Mouse (Mus musculus): ENCODE measurements around the gene Egfl8. TPM values are rescaled to one million over a fixed set of nuclear protein-coding genes. Genes with fewer than 3 reads are reported as not detected.

Gene Egfl8
- polyA plus RNA-seq, 1 experiment from 2014 or later: 3.8 TPM

DNA sequence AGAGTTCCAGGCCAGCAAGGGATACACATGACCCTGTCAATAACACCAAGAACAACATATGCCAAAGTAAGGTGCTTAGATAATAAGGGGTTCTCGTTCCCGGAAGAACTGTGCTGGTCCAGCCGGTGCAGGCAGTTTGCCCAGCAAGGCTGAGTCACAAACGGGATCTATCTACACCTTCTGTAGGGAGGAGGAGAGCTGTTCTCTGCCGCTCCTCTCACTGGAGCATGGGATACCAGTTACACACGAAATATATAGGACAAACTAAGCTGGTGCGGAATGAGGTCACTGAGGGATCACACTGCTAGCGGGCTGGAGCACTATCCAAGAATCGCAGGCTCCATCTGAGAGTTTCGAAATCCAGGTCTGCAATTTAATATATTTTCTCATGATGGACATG lies 28.2 kb upstream of the Egfl8 start:
- no peak overlapping the region for H3K4me3 ChIP-seq (ENCODE audit: low read length)
- H3K4me2 ChIP-seq (ENCODE audit: low read depth, low read length): no peak overlapping the region
- H3K4me1 ChIP-seq (replicated peaks; ENCODE audit: control insufficient read depth, insufficient read depth, low read length): peaks cover 24% of the 10 kb centered on the region
- H3K36me3 ChIP-seq (ENCODE audit: control insufficient read depth, insufficient read depth, low read length): no peaks in the 10 kb centered on the region
- no peak overlapping the region for H3K9ac ChIP-seq (ENCODE audit: low read length)
- no peaks in the 10 kb centered on the region for H3K27me3 ChIP-seq (ENCODE audit: control insufficient read depth, insufficient read depth, low read depth, low read length)
- H3K27ac ChIP-seq (ENCODE audit: low read length): no peak overlapping the region
- no peaks in the 10 kb centered on the region for H3K9me3 ChIP-seq (ENCODE audit: control insufficient read depth, low read length)
- no peak for ATAC-seq (ENCODE audit: low read depth)
- WGBS: 74% methylated on average over 10 of the region's 10 CpGs

DNA sequence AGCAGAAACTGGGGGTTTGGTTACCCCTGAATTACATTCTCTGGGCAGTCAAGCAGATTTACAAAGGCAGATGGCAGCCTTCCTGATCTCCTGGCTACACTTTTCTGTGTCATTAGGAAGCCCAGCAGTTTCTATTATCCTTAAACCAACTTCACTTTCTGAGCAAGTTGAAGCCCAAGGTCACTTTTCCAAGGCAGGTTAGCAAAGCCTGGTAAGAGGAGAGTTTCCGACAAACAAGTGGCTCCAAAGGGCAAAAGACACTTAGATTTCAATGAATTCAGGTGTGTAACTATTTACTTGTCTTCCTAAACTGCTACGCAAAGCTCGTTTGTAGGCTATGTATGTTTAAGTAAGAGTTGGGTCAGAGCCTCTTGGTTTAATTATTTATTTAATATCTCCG lies 27.6 kb upstream of the Egfl8 start:
- 84% methylated on average over 4 of the region's 4 CpGs for WGBS

DNA sequence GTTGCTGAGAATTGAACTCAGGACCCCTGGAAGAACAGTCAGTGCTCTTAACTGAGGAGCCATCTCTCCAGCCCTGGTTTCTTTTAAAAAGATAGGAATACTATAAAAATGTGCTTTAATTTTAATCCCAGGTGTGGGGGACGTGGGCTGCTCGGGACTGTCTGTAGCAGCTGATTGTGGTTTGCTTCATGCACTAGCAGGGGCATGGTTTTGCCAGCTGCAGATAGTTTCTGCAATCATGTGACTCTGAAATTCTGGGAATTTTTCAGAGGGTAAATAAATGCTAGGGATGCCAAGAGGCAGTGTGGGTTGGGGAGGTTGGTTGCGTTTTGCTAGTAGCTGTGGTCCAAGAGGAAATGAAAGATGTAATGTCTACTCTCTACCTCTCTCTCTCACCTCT lies 26.2 kb upstream of the Egfl8 start:
- Histone ChIP-seq H3K27me3 (ENCODE audit: control insufficient read depth, insufficient read depth, low read depth, low read length) (no peaks in the 10 kb centered on the region; the same call in 1 of the 2 replicates), H3K9me3 (ENCODE audit: control insufficient read depth, low read length) (no peaks in the 10 kb centered on the region), H3K4me2 (ENCODE audit: low read depth, low read length) (no peak overlapping the region), H3K27ac (ENCODE audit: low read length) (no peak overlapping the region), H3K4me1 (replicated peaks; ENCODE audit: control insufficient read depth, insufficient read depth, low read length) (peaks cover 16% of the 10 kb centered on the region; the same call in 1 of the 2 replicates), H3K36me3 (ENCODE audit: control insufficient read depth, insufficient read depth, low read length) (no peaks in the 10 kb centered on the region), H3K9ac (ENCODE audit: low read length) (no peak overlapping the region), H3K4me3 (ENCODE audit: low read length) (no peak overlapping the region)
- no peak for ATAC-seq (ENCODE audit: low read depth)
- 71% methylated on average over 3 of the region's 3 CpGs for WGBS

More for the DNA sequence above, 27.6 kb upstream of the Egfl8 start:
- no peak for ATAC-seq (ENCODE audit: low read depth)
- no peak overlapping the region for H3K4me2 ChIP-seq (ENCODE audit: low read depth, low read length)
- peaks cover 24% of the 10 kb centered on the region for H3K4me1 ChIP-seq (replicated peaks; ENCODE audit: control insufficient read depth, insufficient read depth, low read length)
- no peak overlapping the region for H3K9ac ChIP-seq (ENCODE audit: low read length)
- no peak overlapping the region for H3K27ac ChIP-seq (ENCODE audit: low read length)
- H3K36me3 ChIP-seq (ENCODE audit: control insufficient read depth, insufficient read depth, low read length): no peaks in the 10 kb centered on the region
- no peak overlapping the region for H3K4me3 ChIP-seq (ENCODE audit: low read length)
- H3K27me3 ChIP-seq (ENCODE audit: control insufficient read depth, insufficient read depth, low read depth, low read length): no peaks in the 10 kb centered on the region; the same call in 1 of the 2 replicates
- H3K9me3 ChIP-seq (ENCODE audit: control insufficient read depth, low read length): no peaks in the 10 kb centered on the region

GRCm38 (mm10) chr17:34640778-34641601 lies 25.2 kb upstream of the Egfl8 start:
- no peak overlapping the region for H3K4me3 ChIP-seq (ENCODE audit: low read length)

GRCm38 (mm10) chr17:34639461-34640255 lies 23.9 kb upstream of the Egfl8 start:
- Histone ChIP-seq H3K4me3 (ENCODE audit: low read length) (no peak overlapping the region), H3K27ac (ENCODE audit: low read length) (no peak overlapping the region), H3K4me2 (ENCODE audit: low read depth, low read length) (no peak overlapping the region), H3K9ac (ENCODE audit: low read length) (no peak overlapping the region), H3K9me3 (ENCODE audit: control insufficient read depth, low read length) (no peaks in the 10 kb centered on the region), H3K36me3 (ENCODE audit: control insufficient read depth, insufficient read depth, low read length) (no peaks in the 10 kb centered on the region), H3K4me1 (replicated peaks; ENCODE audit: control insufficient read depth, insufficient read depth, low read length) (0 out of 2 replicates have a peak, but pooled peaks cover 3% of the 10 kb centered on the region), H3K27me3 (ENCODE audit: control insufficient read depth, insufficient read depth, low read depth, low read length) (peaks cover 3% of the 10 kb centered on the region; the same call in 1 of the 2 replicates)
- ATAC-seq (ENCODE audit: low read depth): no peak
- WGBS: 75% methylated on average over 7 of the region's 7 CpGs

More at GRCm38 (mm10) chr17:34640778-34641601, 25.2 kb upstream of the Egfl8 start:
- H3K27ac ChIP-seq (ENCODE audit: low read length): peak overlapping the region; percentile 51; the same call in 1 of the 2 replicates
- H3K4me2 ChIP-seq (ENCODE audit: low read depth, low read length): no peak overlapping the region
- H3K36me3 ChIP-seq (ENCODE audit: control insufficient read depth, insufficient read depth, low read length): no peaks in the 10 kb centered on the region
- no peaks in the 10 kb centered on the region for H3K9me3 ChIP-seq (ENCODE audit: control insufficient read depth, low read length)
- peak; percentile 26 for ATAC-seq (ENCODE audit: low read depth)
- 0 out of 2 replicates have a peak overlapping the region, but pooled peaks have one; percentile 30 for H3K9ac ChIP-seq (ENCODE audit: low read length)
- no peaks in the 10 kb centered on the region; the same call in 1 of the 2 replicates for H3K27me3 ChIP-seq (ENCODE audit: control insufficient read depth, insufficient read depth, low read depth, low read length)
- 17% methylated on average over 11 of the region's 11 CpGs for WGBS
- peaks cover 12% of the 10 kb centered on the region; the same call in 1 of the 2 replicates for H3K4me1 ChIP-seq (replicated peaks; ENCODE audit: control insufficient read depth, insufficient read depth, low read length)

GRCm38 (mm10) chr17:34637459-34637858 lies 21.7 kb upstream of the Egfl8 start:
- no peak overlapping the region for H3K9ac ChIP-seq (ENCODE audit: low read length)
- WGBS: 57% methylated on average over 3 of the region's 3 CpGs
- no peak overlapping the region for H3K27ac ChIP-seq (ENCODE audit: low read length)
- H3K4me1 ChIP-seq (replicated peaks; ENCODE audit: control insufficient read depth, insufficient read depth, low read length): no peaks in the 10 kb centered on the region
- H3K4me3 ChIP-seq (ENCODE audit: low read length): no peak overlapping the region
- peaks cover 20% of the 10 kb centered on the region for H3K27me3 ChIP-seq (ENCODE audit: control insufficient read depth, insufficient read depth, low read depth, low read length)
- ATAC-seq (ENCODE audit: low read depth): no peak
- H3K9me3 ChIP-seq (ENCODE audit: control insufficient read depth, low read length): no peaks in the 10 kb centered on the region
- H3K4me2 ChIP-seq (ENCODE audit: low read depth, low read length): no peak overlapping the region
- no peaks in the 10 kb centered on the region for H3K36me3 ChIP-seq (ENCODE audit: control insufficient read depth, insufficient read depth, low read length)

- Histone ChIP-seq H3K9me3 (ENCODE audit: control insufficient read depth, low read length) (no peaks in the 10 kb centered on the region), H3K4me2 (ENCODE audit: low read depth, low read length) (no peak overlapping the region), H3K4me3 (ENCODE audit: low read length) (no peak overlapping the region), H3K9ac (ENCODE audit: low read length) (no peak overlapping the region), H3K27me3 (ENCODE audit: control insufficient read depth, insufficient read depth, low read depth, low read length) (peaks cover 38% of the 10 kb centered on the region), H3K4me1 (replicated peaks; ENCODE audit: control insufficient read depth, insufficient read depth, low read length) (peaks cover 12% of the 10 kb centered on the region), H3K27ac (ENCODE audit: low read length) (no peak overlapping the region), H3K36me3 (ENCODE audit: control insufficient read depth, insufficient read depth, low read length) (no peaks in the 10 kb centered on the region)
- 66% methylated on average over 2 of the region's 2 CpGs for WGBS
- ATAC-seq (ENCODE audit: low read depth): no peak
These were observed 19.9 kb upstream of the Egfl8 start for GRCm38 (mm10) chr17:34635671-34636070.

GRCm38 (mm10) chr17:34632261-34632691 lies 16.5 kb upstream of the Egfl8 start:
- H3K9ac ChIP-seq (ENCODE audit: low read length): peak overlapping the region; percentile 40
- H3K4me3 ChIP-seq (ENCODE audit: low read length): peak overlapping the region; percentile 41
- no peaks in the 10 kb centered on the region for H3K9me3 ChIP-seq (ENCODE audit: control insufficient read depth, low read length)
- WGBS: 1% methylated on average over 26 of the region's 26 CpGs
- peaks cover 23% of the 10 kb centered on the region for H3K4me1 ChIP-seq (replicated peaks; ENCODE audit: control insufficient read depth, insufficient read depth, low read length)
- H3K4me2 ChIP-seq (ENCODE audit: low read depth, low read length): peak overlapping the region; percentile 60
- H3K27me3 ChIP-seq (ENCODE audit: control insufficient read depth, insufficient read depth, low read depth, low read length): peaks cover 53% of the 10 kb centered on the region
- H3K36me3 ChIP-seq (ENCODE audit: control insufficient read depth, insufficient read depth, low read length): no peaks in the 10 kb centered on the region
- no peak overlapping the region for H3K27ac ChIP-seq (ENCODE audit: low read length)
- peak; percentile 64 for ATAC-seq (ENCODE audit: low read depth)

DNA sequence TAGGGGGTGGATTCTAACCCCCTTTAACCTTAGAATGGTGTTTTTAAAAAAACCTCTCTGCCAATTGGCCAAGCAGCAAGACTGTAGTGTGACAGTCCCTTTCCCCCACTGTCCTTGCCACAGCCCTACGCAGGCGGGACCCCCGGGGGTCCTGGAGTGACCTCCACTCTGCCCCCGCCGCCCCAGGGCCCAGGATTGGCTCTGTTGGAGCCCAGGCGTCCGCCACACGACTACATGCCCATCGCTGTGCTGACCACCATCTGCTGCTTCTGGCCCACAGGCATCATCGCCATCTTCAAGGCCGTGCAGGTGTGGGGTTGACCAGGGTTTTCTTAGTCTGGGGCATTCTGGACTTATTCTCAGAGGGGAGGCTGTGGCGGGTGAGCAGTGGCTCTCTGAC lies 15.9 kb upstream of the Egfl8 start:
- peaks cover 25% of the 10 kb centered on the region for H3K4me1 ChIP-seq (replicated peaks; ENCODE audit: control insufficient read depth, insufficient read depth, low read length)
- H3K36me3 ChIP-seq (ENCODE audit: control insufficient read depth, insufficient read depth, low read length): no peaks in the 10 kb centered on the region
- H3K4me3 ChIP-seq (ENCODE audit: low read length): peak overlapping the region; percentile 41
- no peak overlapping the region for H3K27ac ChIP-seq (ENCODE audit: low read length)
- no peaks in the 10 kb centered on the region for H3K9me3 ChIP-seq (ENCODE audit: control insufficient read depth, low read length)
- whole genome bisulfite sequencing: 11% methylated on average over 12 of the region's 12 CpGs
- ATAC-seq (ENCODE audit: low read depth): no peak
- peak overlapping the region; percentile 60 for H3K4me2 ChIP-seq (ENCODE audit: low read depth, low read length)
- peak overlapping the region; percentile 40 for H3K9ac ChIP-seq (ENCODE audit: low read length)
- H3K27me3 ChIP-seq (ENCODE audit: control insufficient read depth, insufficient read depth, low read depth, low read length): peaks cover 53% of the 10 kb centered on the region

All from lung, embryonic 16.5 days (tissue).